Mouse (Mus musculus) midbrain, embryonic 12.5 days (tissue): ENCODE measurements around the gene Sun1. TPM values are rescaled to one million over a fixed set of nuclear protein-coding genes. Genes with fewer than 3 reads are reported as not detected.

Experiments used
- ATAC-seq: fragments of 200-750 bp; cut with Nextera tagmentation; 2 replicates; pipeline ENCODE4 v1.8.0; 2017; ENCODE audit warnings: low read depth, moderate TSS enrichment, moderate library complexity; ENCODE audit not compliant: low FRiP score
- H3K27ac ChIP-seq: fragments of 300-500 bp; sonication (generic); replicated peaks from 2 replicates; pipeline ENCODE4 v1.5.1; 2016; ENCODE audit warnings: mild to moderate bottlenecking
- H3K27me3 ChIP-seq: fragments of 300-500 bp; sonication (generic); 2 replicates; pipeline ENCODE4 v1.6.1; 2016; ENCODE audit warnings: mild to moderate bottlenecking
- H3K36me3 ChIP-seq: fragments of 300-500 bp; sonication (generic); 2 replicates; pipeline ENCODE4 v1.6.1; 2016
- H3K4me1 ChIP-seq: fragments of 300-500 bp; sonication (generic); 2 replicates; pipeline ENCODE4 v1.6.1; 2016
- H3K4me2 ChIP-seq: fragments of 300-500 bp; sonication (generic); replicated peaks from 2 replicates; pipeline ENCODE4 v1.6.1; 2016; ENCODE audit warnings: mild to moderate bottlenecking, moderate library complexity
- H3K4me3 ChIP-seq: fragments of 300-500 bp; sonication (generic); 2 replicates; pipeline ENCODE4 v1.5.1; 2016; ENCODE audit warnings: mild to moderate bottlenecking
- H3K9ac ChIP-seq: fragments of 300-500 bp; sonication (generic); replicated peaks from 2 replicates; pipeline ENCODE4 v1.6.1; 2016; ENCODE audit warnings: mild to moderate bottlenecking, moderate library complexity
- H3K9me3 ChIP-seq: fragments of 300-500 bp; sonication (generic); 2 replicates; pipeline ENCODE4 v1.6.1; 2016; ENCODE audit warnings: mild to moderate bottlenecking
- WGBS: fragments of 180-500 bp; shearing (Covaris S2); methylation state at CpG from one replicate; pipeline ENCODE4 v1.1.7; 2016; 5-methylcytosine and 5-hydroxymethylcytosine counted together
- polyA plus RNA-seq: library from polyadenylated mRNA; unstranded; fragments of >200 nt; fragmentation: Nextera tagmentation; extraction: Ambion mirVana; gene quantifications from 2 replicates; pipeline ENCODE4 v1.2.1, GENCODE M21; 2016

The Sun1 gene
- polyA plus RNA-seq, 1 experiment from 2014 or later = 53.1 TPM

GRCm38 (mm10) chr5:139184897-139185296, 15.5 kb upstream of the Sun1 start:
- peaks cover 81% of the 10 kb centered on the region for H3K36me3 ChIP-seq
- no peak overlapping the region for H3K4me2 ChIP-seq
- H3K9ac ChIP-seq = no peak overlapping the region
- 88% methylated on average over 2 of the region's 4 CpGs for WGBS
- H3K4me1 ChIP-seq = no peaks in the 10 kb centered on the region
- no peak overlapping the region for H3K4me3 ChIP-seq
- no peak overlapping the region for H3K27ac ChIP-seq
- ATAC-seq = no peak
- no peaks in the 10 kb centered on the region for H3K9me3 ChIP-seq
- no peaks in the 10 kb centered on the region for H3K27me3 ChIP-seq

- Histone ChIP-seq H3K4me1 (no peaks in the 10 kb centered on the region), H3K36me3 (peaks cover 33% of the 10 kb centered on the region), H3K27ac (no peak overlapping the region), H3K4me3 (no peak overlapping the region), H3K4me2 (no peak overlapping the region), H3K9ac (no peak overlapping the region), H3K27me3 (no peaks in the 10 kb centered on the region), H3K9me3 (no peaks in the 10 kb centered on the region)
- WGBS = 98% methylated on average over 5 of the region's 5 CpGs
- ATAC-seq = no peak
Measured at GRCm38 (mm10) chr5:139189726-139190125, 10.7 kb upstream of the Sun1 start.

GRCm38 (mm10) chr5:139190958-139191357, 9.5 kb upstream of the Sun1 start:
- Histone ChIP-seq H3K27me3 (no peaks in the 10 kb centered on the region), H3K9ac (no peak overlapping the region), H3K9me3 (no peaks in the 10 kb centered on the region), H3K4me1 (no peaks in the 10 kb centered on the region), H3K27ac (no peak overlapping the region), H3K4me2 (no peak overlapping the region), H3K4me3 (no peak overlapping the region), H3K36me3 (peaks cover 21% of the 10 kb centered on the region)
- no peak for ATAC-seq
- WGBS = 84% methylated on average over 5 of the region's 5 CpGs

GRCm38 (mm10) chr5:139198779-139199178, 1.7 kb upstream of the Sun1 start:
- Histone ChIP-seq H3K27me3 (no peaks in the 10 kb centered on the region), H3K9ac (no peak overlapping the region), H3K4me2 (no peak overlapping the region), H3K4me3 (no peak overlapping the region), H3K36me3 (0 out of 2 replicates have a peak, but pooled peaks cover 3% of the 10 kb centered on the region), H3K27ac (no peak overlapping the region), H3K9me3 (no peaks in the 10 kb centered on the region), H3K4me1 (peaks cover 25% of the 10 kb centered on the region)
- 82% methylated on average over 3 of the region's 3 CpGs for WGBS
- ATAC-seq = no peak

GRCm38 (mm10) chr5:139199636-139199994, 822 bp upstream of the Sun1 start:
- H3K4me3 ChIP-seq = peak overlapping the region; percentile 89
- H3K9me3 ChIP-seq = no peaks in the 10 kb centered on the region
- peak overlapping the region; percentile 78; the same call in 1 of the 2 replicates for H3K27ac ChIP-seq
- WGBS = 40% methylated on average over 2 of the region's 2 CpGs
- ATAC-seq = no peak
- H3K36me3 ChIP-seq = 0 out of 2 replicates have a peak, but pooled peaks cover 3% of the 10 kb centered on the region
- H3K9ac ChIP-seq = 0 out of 2 replicates have a peak overlapping the region, but pooled peaks have one; percentile 86
- no peaks in the 10 kb centered on the region for H3K27me3 ChIP-seq
- peak overlapping the region; percentile 89 for H3K4me2 ChIP-seq
- peaks cover 25% of the 10 kb centered on the region for H3K4me1 ChIP-seq

GRCm38 (mm10) chr5:139200770-139201569, 533 bp downstream of the Sun1 start:
- Histone ChIP-seq H3K36me3 (0 out of 2 replicates have a peak, but pooled peaks cover 3% of the 10 kb centered on the region), H3K4me2 (peak overlapping the region; percentile 89), H3K9me3 (no peaks in the 10 kb centered on the region), H3K4me3 (peak overlapping the region; percentile 89), H3K9ac (peak overlapping the region; percentile 86), H3K27me3 (no peaks in the 10 kb centered on the region), H3K4me1 (peaks cover 25% of the 10 kb centered on the region), H3K27ac (peak overlapping the region; percentile 31; the same call in 1 of the 2 replicates)
- ATAC-seq = no peak; the same call in 1 of the 2 replicates
- WGBS = under 1% methylated on average over 57 of the region's 57 CpGs

- 87% methylated on average over 11 of the region's 11 CpGs for WGBS
- Histone ChIP-seq H3K27ac (no peak overlapping the region), H3K4me2 (peak overlapping the region; percentile 89), H3K9ac (no peak overlapping the region), H3K27me3 (no peaks in the 10 kb centered on the region), H3K4me3 (peak overlapping the region; percentile 89), H3K4me1 (peaks cover 31% of the 10 kb centered on the region), H3K36me3 (0 out of 2 replicates have a peak, but pooled peaks cover 3% of the 10 kb centered on the region), H3K9me3 (no peaks in the 10 kb centered on the region)
- ATAC-seq = no peak
Measured at GRCm38 (mm10) chr5:139202127-139202526, 1.7 kb downstream of the Sun1 start.

GRCm38 (mm10) chr5:139203312-139203711, 2.9 kb downstream of the Sun1 start:
- Histone ChIP-seq H3K27me3 (no peaks in the 10 kb centered on the region), H3K9me3 (no peaks in the 10 kb centered on the region), H3K4me3 (no peak overlapping the region), H3K4me1 (peaks cover 31% of the 10 kb centered on the region), H3K9ac (no peak overlapping the region), H3K4me2 (no peak overlapping the region), H3K27ac (no peak overlapping the region), H3K36me3 (0 out of 2 replicates have a peak, but pooled peaks cover 3% of the 10 kb centered on the region)
- no peak for ATAC-seq
- 94% methylated on average over 5 of the region's 5 CpGs for WGBS

- ATAC-seq = no peak
- WGBS = 76% methylated on average over 4 of the region's 4 CpGs
Measured at GRCm38 (mm10) chr5:139206081-139206480, 5.6 kb downstream of the Sun1 start.

GRCm38 (mm10) chr5:139206525-139206924, 6.1 kb downstream of the Sun1 start:
- H3K4me3 ChIP-seq = no peak overlapping the region
- H3K27me3 ChIP-seq = no peaks in the 10 kb centered on the region
- H3K4me2 ChIP-seq = no peak overlapping the region
- H3K9me3 ChIP-seq = no peaks in the 10 kb centered on the region
- H3K9ac ChIP-seq = no peak overlapping the region
- no peak overlapping the region for H3K27ac ChIP-seq
- WGBS = 73% methylated on average over 7 of the region's 7 CpGs
- H3K4me1 ChIP-seq = peaks cover 18% of the 10 kb centered on the region
- H3K36me3 ChIP-seq = peaks cover 24% of the 10 kb centered on the region
- no peak for ATAC-seq

More at GRCm38 (mm10) chr5:139206081-139206480, 5.6 kb downstream of the Sun1 start:
- Histone ChIP-seq H3K27ac (no peak overlapping the region), H3K27me3 (no peaks in the 10 kb centered on the region), H3K4me1 (peaks cover 23% of the 10 kb centered on the region), H3K4me3 (no peak overlapping the region), H3K9me3 (no peaks in the 10 kb centered on the region), H3K9ac (no peak overlapping the region), H3K4me2 (no peak overlapping the region), H3K36me3 (peaks cover 24% of the 10 kb centered on the region)

GRCm38 (mm10) chr5:139208183-139208582, 7.7 kb downstream of the Sun1 start:
- ATAC-seq = no peak
- H3K9ac ChIP-seq = no peak overlapping the region

GRCm38 (mm10) chr5:139208871-139209684, 8.6 kb downstream of the Sun1 start:
- H3K4me1 ChIP-seq = peaks cover 7% of the 10 kb centered on the region; the same call in 1 of the 2 replicates
- 91% methylated on average over 10 of the region's 10 CpGs for WGBS
- peaks cover 30% of the 10 kb centered on the region for H3K36me3 ChIP-seq
- H3K4me3 ChIP-seq = no peak overlapping the region
- no peak for ATAC-seq
- H3K9me3 ChIP-seq = no peaks in the 10 kb centered on the region
- no peaks in the 10 kb centered on the region for H3K27me3 ChIP-seq
- no peak overlapping the region for H3K4me2 ChIP-seq
- no peak overlapping the region for H3K9ac ChIP-seq
- H3K27ac ChIP-seq = no peak overlapping the region

More at GRCm38 (mm10) chr5:139208183-139208582, 7.7 kb downstream of the Sun1 start:
- Histone ChIP-seq H3K27ac (no peak overlapping the region), H3K36me3 (peaks cover 31% of the 10 kb centered on the region), H3K4me3 (no peak overlapping the region), H3K27me3 (no peaks in the 10 kb centered on the region), H3K4me1 (peaks cover 7% of the 10 kb centered on the region; the same call in 1 of the 2 replicates), H3K4me2 (no peak overlapping the region), H3K9me3 (no peaks in the 10 kb centered on the region)
